Mouse (Mus musculus) frontal cortex, postnatal 36 days (tissue): ENCODE results near the gene Fbxo36.

Experiments used
- DNase-seq, 2 experiments: peaks; one replicate each; pipeline ENCODE4 v3.0.0; 2022; ENCODE audit warnings: low spot score in 2 of 2

Fbxo36 gene

DNA sequence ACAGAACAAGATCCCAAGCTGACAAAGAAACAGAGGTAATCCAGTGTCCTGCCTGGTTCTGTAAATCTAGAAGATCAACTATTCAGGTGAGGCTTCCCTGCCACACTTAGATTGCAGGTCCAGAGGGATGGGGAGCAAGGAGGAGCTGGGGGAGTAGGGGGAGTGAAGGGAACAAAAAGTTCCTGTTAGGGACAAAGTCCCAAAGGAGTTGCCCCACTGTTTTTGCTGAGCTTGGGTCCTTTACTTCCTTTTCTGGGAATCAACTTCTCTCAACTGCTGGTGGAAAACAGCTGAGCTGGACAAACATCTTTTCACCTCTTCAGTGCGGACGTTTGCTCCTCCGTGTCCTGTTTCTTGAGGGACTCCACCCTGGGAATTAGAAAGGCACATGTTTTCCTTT is 106.3 kb downstream of the Fbxo36 start:
- DNase-seq: no peak

DNA sequence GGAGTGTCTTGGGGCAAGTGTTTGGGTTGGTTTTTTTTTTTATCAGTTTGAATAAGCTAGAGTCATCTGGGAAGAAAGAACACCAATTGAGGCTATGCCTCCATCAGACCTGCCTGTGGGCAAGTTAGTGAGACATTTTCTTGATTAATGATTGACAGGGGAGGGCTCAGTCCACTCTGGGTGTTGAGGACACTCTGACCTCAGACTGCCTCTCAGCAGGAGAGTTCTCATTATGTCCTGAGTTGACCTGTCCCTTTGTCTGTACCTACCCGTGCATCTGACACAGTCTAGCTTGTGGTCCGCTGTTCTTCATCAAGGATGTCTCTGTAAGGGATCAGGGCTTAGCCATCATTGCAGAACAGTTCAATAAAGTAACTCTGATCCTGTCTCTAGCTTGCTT is 107.7 kb downstream of the Fbxo36 start:
- no peak for DNase-seq
